Mouse (Mus musculus) G1E (cell line): ENCODE data around the gene Tom1l2.

ENCODE experiments used
- CTCF ChIP-seq: IDR thresholded peaks from 2 replicates; pipeline ENCODE4 v1.5.1; 2012; ENCODE audit warnings: low read depth, low read length, inconsistent platforms, mixed read lengths
- GATA1 ChIP-seq: IDR thresholded peaks from 2 replicates; pipeline ENCODE4 v1.6.1; 2012; ENCODE audit warnings: borderline replicate concordance, low read length, inconsistent platforms, mixed read lengths
- GATA2 ChIP-seq: IDR thresholded peaks from 2 replicates; pipeline ENCODE4 v1.6.1; 2012; ENCODE audit warnings: low read depth, low read length, inconsistent platforms, borderline replicate concordance

DNA sequence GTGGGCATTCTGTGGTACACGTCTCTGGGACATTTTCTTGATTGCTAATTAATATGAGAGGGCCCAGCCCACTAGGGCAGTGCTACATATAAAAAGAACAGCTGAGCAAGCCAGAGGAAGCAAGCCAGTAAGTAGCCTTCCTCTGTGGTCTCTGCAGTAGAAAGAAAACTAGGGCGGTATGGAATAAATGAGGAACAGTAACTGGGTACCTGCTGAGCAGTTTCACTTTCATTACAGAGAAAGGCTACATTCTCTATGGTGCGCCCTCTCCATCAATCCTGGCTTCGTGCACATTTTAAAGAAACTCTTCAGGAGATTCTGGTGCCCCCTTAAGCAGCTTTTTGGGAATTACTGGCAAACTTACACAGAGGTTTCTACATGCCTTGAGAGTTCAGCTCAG lies 47.1 kb downstream of the Tom1l2 start:
- TF ChIP-seq CTCF (no peak), GATA1 (no peak), GATA2 (no peak)
